Comparison of ENCODE assay signal across 24 mouse cellular contexts in the genomic region with DNA sequence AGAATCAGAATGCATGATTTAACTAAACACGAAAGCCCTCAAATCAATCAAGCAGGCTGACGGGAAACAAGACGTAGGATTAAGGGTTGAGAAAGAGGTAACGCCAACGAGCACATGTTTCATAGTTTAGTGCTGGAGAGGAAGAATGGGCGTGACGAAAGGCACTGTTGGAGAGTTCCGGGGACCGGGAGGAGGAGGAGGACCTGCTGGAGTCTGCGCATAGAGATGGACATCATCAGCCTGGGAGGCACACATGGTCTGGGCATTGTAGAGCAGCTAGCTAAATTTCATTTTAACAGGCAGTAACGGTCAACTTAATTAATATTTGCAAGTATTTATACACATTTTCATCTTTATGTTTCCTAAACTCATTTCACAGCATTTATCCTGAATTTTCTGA. TPM values are rescaled to one million over a fixed set of nuclear protein-coding genes. Genes with fewer than 3 reads are reported as not detected.
"Had no signal": no experiment of that assay in that cellular context is flagged by ENCODE, and none has a peak within 500 bp of the region (broad histone marks: within the 10 kb centered on the region; RNA-seq: fewer than 3 reads in every experiment).

No protein-coding gene starts in this region.

- H3K27me3 ChIP-seq: limb, embryonic 12.5 days; limb, embryonic 15.5 days; megakaryocyte, embryonic 14.5 days; midbrain, embryonic 12.5 days; midbrain, embryonic 15.5 days; stomach, embryonic 15.5 days had no signal

- H3K27ac ChIP-seq: limb, embryonic 12.5 days; limb, embryonic 15.5 days; liver, embryonic 14.5 days; midbrain, embryonic 12.5 days; midbrain, embryonic 15.5 days; stomach, embryonic 15.5 days had no signal

- H3K9me3 ChIP-seq: limb, embryonic 12.5 days; limb, embryonic 15.5 days; midbrain, embryonic 12.5 days; midbrain, embryonic 15.5 days; stomach, embryonic 15.5 days had no signal

- H3K4me1 ChIP-seq: limb, embryonic 12.5 days; limb, embryonic 15.5 days; megakaryocyte, embryonic 14.5 days; midbrain, embryonic 12.5 days; midbrain, embryonic 15.5 days; stomach, embryonic 15.5 days had no signal

- DNase-seq: kidney, adult 2 months; kidney, postnatal 36 days; left cerebral cortex, postnatal 4 days; liver, postnatal 0 days; lung, embryonic 14.5 days; lung, postnatal 36 days; retina, postnatal 1 day; right cerebral cortex, postnatal 25 days; spleen, adult 18-20 months; thymus, postnatal 25 days had no signal

- H3K4me2 ChIP-seq: limb, embryonic 12.5 days; limb, embryonic 15.5 days; liver, embryonic 11.5 days; lung, embryonic 14.5 days; midbrain, embryonic 12.5 days; midbrain, embryonic 15.5 days; stomach, embryonic 15.5 days had no signal

- ATAC-seq: inflammation-experienced regulatory T-cells, adult 6 months; liver, postnatal 0 days; lung, postnatal 0 days; midbrain, embryonic 15.5 days had no signal

- H3K4me3 ChIP-seq: limb, embryonic 12.5 days; limb, embryonic 15.5 days; megakaryocyte, embryonic 14.5 days; midbrain, embryonic 12.5 days; midbrain, embryonic 15.5 days; myocyte; stomach, embryonic 15.5 days had no signal

- H3K9ac ChIP-seq: limb, embryonic 12.5 days; limb, embryonic 15.5 days; liver, embryonic 14.5 days; liver, postnatal 0 days; lung, embryonic 14.5 days; midbrain, embryonic 12.5 days; midbrain, embryonic 15.5 days; stomach, embryonic 15.5 days had no signal

- H3K36me3 ChIP-seq: limb, embryonic 12.5 days; limb, embryonic 15.5 days; midbrain, embryonic 12.5 days; midbrain, embryonic 15.5 days; stomach, embryonic 15.5 days had no signal

RNA-seq across cellular contexts. Expression of a gene that starts 31.6 kb away (rescaled TPM):
- total RNA-seq: monocyte, adult 5-6 weeks; neutrophil, adult 5-6 weeks had no signal
- polyA plus RNA-seq: liver, embryonic 14.5 days; liver, postnatal 0 days; lung, postnatal 0 days; thymus, postnatal 0 days had no signal
